Mouse (Mus musculus) heart, adult 2 months (tissue): ENCODE results near the gene Qrfp.

Experiments used
- CTCF ChIP-seq: fragments of 200-600 bp; IDR thresholded peaks from 2 replicates; pipeline ENCODE4 v1.8.1; 2022; ENCODE audit warnings: antibody characterized with exemption, mild to moderate bottlenecking, moderate library complexity
- POLR2A ChIP-seq: fragments of 200-500 bp; IDR thresholded peaks from 2 replicates; pipeline ENCODE4 v1.6.1; 2011; ENCODE audit warnings: mild to moderate bottlenecking, low read depth, low read length, control low read depth; ENCODE audit not compliant: insufficient read depth

DNA sequence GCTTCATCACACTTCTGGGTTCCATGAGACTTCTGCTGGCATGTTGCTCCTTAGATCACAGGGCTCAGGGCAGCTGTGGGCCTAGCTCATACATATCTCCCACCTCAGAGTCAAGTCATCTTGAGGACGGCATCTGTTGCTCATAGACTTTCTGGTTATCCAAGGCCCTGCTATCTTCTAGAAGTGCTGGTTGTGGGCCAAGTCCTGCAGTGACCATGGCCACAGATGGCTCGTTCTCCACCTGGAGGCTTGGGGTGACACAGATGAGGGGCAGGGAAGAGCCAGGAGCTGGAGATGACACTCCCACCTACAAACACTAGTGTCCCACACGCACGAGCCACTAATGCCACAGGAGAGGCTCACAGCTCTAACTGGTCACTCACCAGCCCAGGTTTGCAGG, 3.3 kb upstream of the Qrfp start:
- TF ChIP-seq POLR2A: no peak
- TF ChIP-seq CTCF: no peak
